Mouse (Mus musculus): ENCODE measurements at regions not wholly inside any gene's neighbourhood (a gene's known extent, or its start where the extent isn't known, plus 50 kb on each side); places are given as distances from the start of the nearest gene placed in this dataset.
A peak's percentile ranks its signal among the peaks of the same experiment; 100 is the strongest.

DNA sequence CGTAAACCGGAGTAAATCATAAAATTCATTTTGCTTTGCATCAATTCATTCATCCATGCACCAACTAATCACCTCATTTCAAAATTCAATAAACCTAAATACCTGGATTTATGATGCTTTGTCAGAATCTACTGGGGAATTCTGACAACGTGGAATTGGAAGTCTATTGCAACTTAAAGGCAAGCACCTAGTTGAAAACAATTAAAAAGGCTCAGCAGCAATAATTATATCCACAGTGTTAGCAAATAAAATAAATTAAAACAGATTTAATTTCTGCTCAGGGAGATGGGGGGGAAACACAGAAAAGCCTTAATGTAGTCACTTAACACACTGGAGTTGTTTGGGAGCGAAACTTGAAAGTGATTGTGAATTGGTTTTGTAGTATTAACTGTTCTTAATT lies 430.3 kb upstream of the Tenm3 start:
- no peak overlapping the region for H3K4me3 ChIP-seq
- H3K9me3 ChIP-seq, result no peaks in the 10 kb centered on the region
- H3K36me3 ChIP-seq (replicated peaks), result no peaks in the 10 kb centered on the region
- H3K9ac ChIP-seq, result no peak overlapping the region
- 85% methylated on average over 4 of the region's 4 CpGs for WGBS
- ATAC-seq (replicated peaks), result no peak
- H3K27me3 ChIP-seq (replicated peaks), result no peaks in the 10 kb centered on the region
- H3K4me2 ChIP-seq, result no peak overlapping the region
- no peaks in the 10 kb centered on the region for H3K4me1 ChIP-seq
- no peak overlapping the region for H3K27ac ChIP-seq

DNA sequence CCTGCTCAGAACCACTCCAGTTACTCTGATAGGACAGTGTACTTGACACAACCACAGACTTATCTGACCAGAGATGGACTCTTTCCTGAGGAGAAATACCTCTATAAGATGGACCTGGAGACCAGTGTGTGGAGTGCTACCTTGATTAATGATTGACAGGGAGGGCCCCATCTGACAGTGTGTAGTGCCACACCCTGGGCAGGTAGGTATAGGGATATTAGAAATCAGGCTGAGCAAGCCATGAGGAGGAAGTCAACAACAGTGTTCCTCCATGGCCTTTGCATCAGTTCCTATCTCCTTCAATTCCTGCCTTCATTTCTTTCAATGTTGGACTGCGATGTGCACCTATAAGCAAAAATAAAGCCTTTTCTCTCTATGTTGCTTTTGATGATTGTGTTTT lies 429.4 kb upstream of the Tenm3 start:
- ATAC-seq (replicated peaks), result no peak
- 96% methylated on average over 1 of the region's 1 CpGs for WGBS
- Histone ChIP-seq H3K9ac (no peak overlapping the region), H3K4me2 (no peak overlapping the region), H3K27me3 (replicated peaks) (no peaks in the 10 kb centered on the region), H3K27ac (no peak overlapping the region), H3K9me3 (no peaks in the 10 kb centered on the region), H3K36me3 (replicated peaks) (no peaks in the 10 kb centered on the region), H3K4me3 (no peak overlapping the region), H3K4me1 (no peaks in the 10 kb centered on the region)

DNA sequence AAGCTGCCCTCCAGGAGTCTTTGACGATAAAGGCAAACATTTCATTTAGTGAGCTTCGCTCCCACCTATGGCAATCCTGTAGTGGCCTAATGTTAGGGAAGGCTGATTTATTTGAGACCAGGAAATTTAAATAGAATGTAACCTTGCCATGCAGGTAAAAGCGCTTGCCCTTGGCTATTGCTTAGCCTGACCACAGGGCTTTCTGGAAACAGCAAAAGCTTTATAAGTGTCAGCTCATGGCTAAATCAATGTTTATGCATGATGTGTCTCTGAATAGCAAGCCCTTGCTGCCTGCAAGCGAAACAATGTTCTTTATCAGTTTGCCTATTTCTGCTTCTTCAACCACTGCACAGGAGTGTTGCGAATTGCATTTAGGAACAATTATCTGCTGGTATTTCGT lies 419.7 kb upstream of the Tenm3 start:
- Histone ChIP-seq H3K4me3 (no peak overlapping the region), H3K9ac (no peak overlapping the region), H3K4me1 (peaks cover 20% of the 10 kb centered on the region), H3K27me3 (replicated peaks) (no peaks in the 10 kb centered on the region), H3K27ac (peak overlapping the region; percentile 38; the same call in 1 of the 2 replicates), H3K36me3 (replicated peaks) (no peaks in the 10 kb centered on the region), H3K9me3 (no peaks in the 10 kb centered on the region), H3K4me2 (no peak overlapping the region)
- ATAC-seq (replicated peaks), result 0 out of 2 replicates have a peak, but pooled peaks have one; percentile 26
- WGBS, result 24% methylated on average over 6 of the region's 6 CpGs

DNA sequence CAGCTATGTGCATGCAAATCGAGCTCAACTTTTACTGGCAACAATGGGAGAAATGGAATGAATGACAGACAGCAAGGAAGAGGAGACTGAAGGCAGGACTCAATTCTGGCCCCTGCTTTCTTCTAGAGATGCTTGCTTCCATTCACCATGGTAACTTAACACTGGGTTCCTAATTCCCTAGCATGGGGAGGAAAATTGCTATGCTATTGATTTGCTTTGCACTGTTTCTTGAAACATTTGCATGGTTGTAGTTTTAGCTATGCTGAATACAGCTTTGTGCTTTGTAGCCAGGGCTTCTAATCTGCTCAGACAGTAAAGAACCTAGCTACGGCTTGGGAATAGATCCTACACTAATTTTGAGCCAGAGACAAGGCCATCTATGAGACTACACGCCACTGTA lies 419.0 kb upstream of the Tenm3 start:
- Histone ChIP-seq H3K9ac (no peak overlapping the region), H3K27me3 (replicated peaks) (no peaks in the 10 kb centered on the region), H3K27ac (peak overlapping the region; percentile 38), H3K4me3 (no peak overlapping the region), H3K9me3 (no peaks in the 10 kb centered on the region), H3K36me3 (replicated peaks) (no peaks in the 10 kb centered on the region), H3K4me1 (peaks cover 20% of the 10 kb centered on the region), H3K4me2 (no peak overlapping the region)
- WGBS, result 11% methylated on average over 3 of the region's 3 CpGs
- ATAC-seq (replicated peaks), result peak; percentile 53

DNA sequence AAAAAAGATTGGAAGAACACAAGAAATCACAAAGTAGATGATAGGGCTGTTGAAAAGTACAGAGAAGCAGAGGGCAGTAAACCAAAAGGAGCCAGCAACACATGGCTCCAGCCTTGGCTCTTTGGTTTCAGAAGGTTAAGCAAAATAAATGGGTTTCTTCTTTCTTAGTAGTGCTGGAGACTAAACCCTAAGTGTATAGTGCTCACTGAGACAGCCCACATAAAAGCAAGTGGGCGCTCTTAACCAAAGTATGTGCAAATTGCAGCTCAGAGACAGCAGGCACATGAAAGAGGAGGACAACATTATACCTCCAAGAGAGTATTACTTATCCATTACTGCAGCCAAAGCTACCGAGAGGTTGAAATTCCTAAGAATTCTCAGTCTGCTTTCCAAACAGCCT lies 412.2 kb upstream of the Tenm3 start:
- ATAC-seq (replicated peaks), result no peak
- Histone ChIP-seq H3K36me3 (replicated peaks) (no peaks in the 10 kb centered on the region), H3K4me2 (no peak overlapping the region), H3K4me3 (no peak overlapping the region), H3K9ac (no peak overlapping the region), H3K4me1 (0 out of 2 replicates have a peak, but pooled peaks cover under 1% of the 10 kb centered on the region), H3K9me3 (no peaks in the 10 kb centered on the region), H3K27me3 (replicated peaks) (no peaks in the 10 kb centered on the region), H3K27ac (no peak overlapping the region)
- 72% methylated on average over 2 of the region's 2 CpGs for WGBS

DNA sequence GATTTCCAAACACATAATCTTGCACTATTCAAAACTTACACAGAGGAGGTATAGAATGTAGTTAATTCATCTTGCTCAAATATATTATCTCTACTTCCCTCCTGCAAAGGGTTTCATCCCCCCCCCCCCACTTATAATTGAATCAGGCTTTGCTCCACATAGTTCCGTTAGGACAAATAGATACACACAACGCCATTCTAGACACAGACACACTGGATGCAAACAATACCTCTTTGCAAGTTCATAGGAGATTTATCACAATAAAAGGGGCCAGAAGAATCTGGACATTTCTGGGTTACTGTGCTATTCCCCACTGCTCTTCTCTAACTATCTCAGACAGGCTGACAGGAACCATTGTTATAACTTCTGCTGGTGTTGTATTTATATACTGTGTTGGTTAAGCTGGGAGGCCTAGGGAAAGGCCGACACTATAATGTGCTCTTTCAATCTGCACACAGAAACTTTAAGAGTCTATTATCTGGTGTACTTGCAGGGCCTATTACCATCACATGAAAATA lies 410.6 kb upstream of the Tenm3 start:
- no peak for ATAC-seq (replicated peaks)
- no peaks in the 10 kb centered on the region for H3K36me3 ChIP-seq (replicated peaks)
- WGBS, result 36% methylated on average over 3 of the region's 3 CpGs
- no peaks in the 10 kb centered on the region for H3K27me3 ChIP-seq (replicated peaks)
- no peak overlapping the region for H3K9ac ChIP-seq
- H3K27ac ChIP-seq, result no peak overlapping the region
- H3K4me1 ChIP-seq, result no peaks in the 10 kb centered on the region
- H3K4me3 ChIP-seq, result no peak overlapping the region
- no peaks in the 10 kb centered on the region for H3K9me3 ChIP-seq
- H3K4me2 ChIP-seq, result no peak overlapping the region

DNA sequence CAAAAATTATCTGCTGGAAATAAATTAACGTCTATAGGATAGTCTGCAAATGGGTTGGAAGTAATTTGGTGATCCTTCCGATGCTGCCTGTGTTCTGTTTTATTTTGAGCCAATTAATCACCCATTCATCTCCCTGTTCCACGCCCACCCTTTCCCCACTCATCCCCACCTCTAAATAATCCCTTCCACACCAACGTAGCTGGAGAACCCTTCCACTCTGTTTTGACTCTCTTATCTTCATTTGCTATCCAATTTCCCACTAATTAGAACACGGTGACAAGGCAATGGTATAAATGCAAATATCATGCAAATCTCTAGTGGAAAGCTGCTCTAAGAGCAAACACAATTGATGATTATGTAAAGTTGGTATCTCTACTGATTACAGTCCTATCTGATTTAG lies 399.3 kb upstream of the Tenm3 start:
- H3K4me1 ChIP-seq, result no peaks in the 10 kb centered on the region
- H3K36me3 ChIP-seq (replicated peaks), result no peaks in the 10 kb centered on the region
- no peak overlapping the region for H3K27ac ChIP-seq
- 37% methylated on average over 5 of the region's 5 CpGs for WGBS
- no peak overlapping the region for H3K4me2 ChIP-seq
- ATAC-seq (replicated peaks), result no peak
- no peak overlapping the region for H3K9ac ChIP-seq
- no peaks in the 10 kb centered on the region for H3K9me3 ChIP-seq
- H3K27me3 ChIP-seq (replicated peaks), result no peaks in the 10 kb centered on the region
- no peak overlapping the region for H3K4me3 ChIP-seq

DNA sequence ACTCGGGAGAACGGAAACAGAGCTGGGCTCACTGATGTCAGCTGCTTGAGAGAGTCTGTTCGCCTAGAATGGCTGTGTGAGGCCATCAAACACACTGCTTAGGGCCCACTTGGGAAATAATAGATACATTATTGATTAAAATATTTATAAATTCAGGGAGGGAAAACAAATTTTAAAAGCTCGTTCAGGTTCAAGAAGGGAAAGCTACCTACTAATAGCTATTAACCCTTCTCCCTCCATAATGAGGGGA lies 393.0 kb upstream of the Tenm3 start:
- Histone ChIP-seq H3K36me3 (replicated peaks) (no peaks in the 10 kb centered on the region), H3K27ac (peak overlapping the region; percentile 38; the same call in 1 of the 2 replicates), H3K9ac (no peak overlapping the region), H3K4me1 (no peaks in the 10 kb centered on the region), H3K27me3 (replicated peaks) (no peaks in the 10 kb centered on the region), H3K9me3 (no peaks in the 10 kb centered on the region), H3K4me2 (no peak overlapping the region), H3K4me3 (no peak overlapping the region)
- WGBS, result 47% methylated on average over 4 of the region's 4 CpGs
- no peak for ATAC-seq (replicated peaks)

DNA sequence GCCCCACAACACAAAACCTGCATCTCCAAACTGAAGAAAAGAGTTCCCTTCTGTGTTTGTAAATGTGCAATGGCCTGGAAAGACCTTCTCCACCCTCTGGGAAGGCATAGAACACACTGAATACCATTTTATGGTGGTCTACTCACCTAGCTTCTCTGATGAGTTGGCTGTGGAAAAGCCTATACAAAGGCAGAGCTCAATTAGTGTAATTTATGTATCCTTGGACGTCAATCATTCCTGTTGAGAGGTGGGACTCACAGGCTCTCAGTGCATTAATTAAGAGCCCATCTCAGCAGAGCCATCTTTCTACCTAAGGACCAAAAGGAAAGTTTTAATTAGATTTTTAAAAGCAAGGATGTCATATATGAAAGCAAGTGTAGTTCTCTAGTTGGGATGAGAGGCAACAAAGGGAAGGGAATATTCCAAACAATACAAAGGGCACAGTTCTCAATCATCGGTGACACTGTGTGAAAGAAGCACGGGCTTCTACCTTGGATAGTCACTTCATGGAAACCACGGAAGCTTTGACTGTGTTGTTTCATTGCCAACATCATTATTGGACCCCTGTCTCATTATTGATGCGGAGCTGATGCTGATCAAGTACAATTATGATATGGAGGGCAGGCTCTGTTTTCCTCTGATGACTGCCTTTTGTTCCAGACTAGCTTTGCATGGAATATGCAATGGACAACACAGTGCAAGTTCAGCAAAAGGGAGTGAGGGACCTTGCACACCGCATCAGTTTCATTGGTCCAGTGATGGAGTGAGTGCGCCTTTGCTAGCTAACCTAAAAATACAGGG lies 392.5 kb upstream of the Tenm3 start:
- 63% methylated on average over 7 of the region's 7 CpGs for WGBS
- H3K27ac ChIP-seq, result peak overlapping the region; percentile 38; the same call in 1 of the 2 replicates
- no peaks in the 10 kb centered on the region for H3K4me1 ChIP-seq
- H3K27me3 ChIP-seq (replicated peaks), result no peaks in the 10 kb centered on the region
- no peak overlapping the region for H3K4me2 ChIP-seq
- H3K9ac ChIP-seq, result no peak overlapping the region
- no peak for ATAC-seq (replicated peaks)
- no peak overlapping the region for H3K4me3 ChIP-seq
- no peaks in the 10 kb centered on the region for H3K36me3 ChIP-seq (replicated peaks)
- H3K9me3 ChIP-seq, result no peaks in the 10 kb centered on the region

DNA sequence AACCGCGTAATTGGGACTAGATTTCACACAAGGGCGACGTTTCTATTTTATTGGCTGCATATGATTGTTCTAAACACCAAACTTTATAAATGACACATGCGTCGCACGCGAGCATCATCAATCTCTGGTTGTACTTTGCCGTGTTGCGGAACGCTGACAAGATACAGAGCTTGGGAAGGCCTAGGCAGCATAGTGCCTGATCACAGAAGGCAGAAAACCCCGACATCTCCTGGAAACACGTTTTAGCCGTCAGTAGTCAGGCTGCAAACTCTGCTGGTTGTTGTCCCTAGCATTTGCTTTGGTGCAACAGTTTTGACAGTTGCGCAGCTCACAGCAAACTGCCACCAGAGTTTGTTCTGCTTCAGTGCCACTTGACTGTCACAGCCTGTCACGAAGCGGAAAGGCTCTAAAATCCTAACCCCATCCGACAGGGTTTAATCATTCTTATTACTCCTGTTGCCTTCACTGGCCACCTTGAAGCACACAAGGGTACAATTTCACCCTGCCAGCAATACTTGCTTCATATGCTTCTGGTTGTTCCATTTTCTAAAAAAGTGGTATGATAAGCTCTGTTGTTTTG lies 380.2 kb upstream of the Tenm3 start:
- Histone ChIP-seq H3K27me3 (replicated peaks) (no peaks in the 10 kb centered on the region), H3K9ac (no peak overlapping the region), H3K4me3 (no peak overlapping the region), H3K4me2 (no peak overlapping the region), H3K36me3 (replicated peaks) (no peaks in the 10 kb centered on the region), H3K4me1 (no peaks in the 10 kb centered on the region), H3K9me3 (no peaks in the 10 kb centered on the region), H3K27ac (no peak overlapping the region)
- ATAC-seq (replicated peaks), result no peak
- 65% methylated on average over 18 of the region's 18 CpGs for WGBS

DNA sequence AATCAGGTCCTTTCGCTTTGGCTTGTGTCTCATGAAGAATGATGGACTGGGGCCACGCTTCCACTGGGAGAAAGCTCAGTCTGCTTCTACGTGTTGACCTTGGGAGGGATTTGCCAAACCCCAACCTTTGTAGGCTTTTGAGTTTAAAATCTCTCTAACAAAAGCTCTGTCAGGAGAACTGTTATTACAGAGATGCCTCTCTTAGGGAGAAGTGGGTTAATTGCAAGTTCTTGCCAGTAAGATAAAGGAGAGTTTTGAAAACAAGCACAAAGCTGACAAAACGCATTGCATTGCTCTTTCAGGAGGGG lies 351.5 kb upstream of the Tenm3 start:
- Histone ChIP-seq H3K27ac (no peak overlapping the region), H3K9me3 (no peaks in the 10 kb centered on the region), H3K9ac (no peak overlapping the region), H3K4me2 (no peak overlapping the region), H3K27me3 (replicated peaks) (no peaks in the 10 kb centered on the region), H3K4me3 (no peak overlapping the region), H3K36me3 (replicated peaks) (no peaks in the 10 kb centered on the region), H3K4me1 (peaks cover 8% of the 10 kb centered on the region; the same call in 1 of the 2 replicates)
- 48% methylated on average over 4 of the region's 4 CpGs for WGBS
- no peak for ATAC-seq (replicated peaks)

DNA sequence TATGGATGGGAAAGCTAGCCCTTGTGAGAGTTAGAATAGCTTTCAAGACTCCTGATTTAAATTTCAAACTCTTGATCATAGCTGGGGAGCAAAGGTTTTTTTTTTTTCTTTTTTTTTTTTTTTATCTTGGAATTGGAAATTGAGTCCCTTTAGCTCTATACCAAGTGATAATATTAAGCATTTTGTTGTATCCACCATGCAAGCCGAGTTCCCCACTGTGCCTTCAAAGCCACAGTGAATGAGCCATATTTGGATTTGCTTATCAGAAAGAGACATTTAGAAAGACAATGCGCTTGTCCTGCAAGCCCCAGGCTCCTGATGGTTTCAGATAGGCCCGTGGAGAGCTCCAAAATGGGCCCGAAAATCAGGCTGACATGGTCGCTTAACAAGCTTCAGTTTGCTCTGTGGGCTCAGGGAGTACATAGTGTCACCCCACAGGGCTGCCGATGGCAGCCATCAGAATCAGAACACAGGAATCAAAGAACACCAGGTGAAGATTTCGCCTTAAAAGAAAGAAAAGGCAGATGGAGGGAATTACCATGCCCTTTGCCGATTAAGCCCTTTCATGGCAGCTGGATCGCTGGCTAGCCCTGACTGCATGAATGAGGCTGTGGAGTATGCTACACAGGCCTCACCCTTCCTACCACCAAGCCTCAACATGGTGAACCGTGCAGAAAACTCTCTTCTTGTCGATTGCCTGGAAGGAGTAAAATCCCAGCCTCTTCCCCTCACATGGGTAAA lies 351.0 kb upstream of the Tenm3 start:
- Histone ChIP-seq H3K4me2 (no peak overlapping the region), H3K4me1 (peaks cover 8% of the 10 kb centered on the region; the same call in 1 of the 2 replicates), H3K36me3 (replicated peaks) (no peaks in the 10 kb centered on the region), H3K4me3 (no peak overlapping the region), H3K27ac (no peak overlapping the region), H3K9me3 (no peaks in the 10 kb centered on the region), H3K27me3 (replicated peaks) (no peaks in the 10 kb centered on the region), H3K9ac (no peak overlapping the region)
- WGBS, result 31% methylated on average over 11 of the region's 11 CpGs
- peak; percentile 58; the same call in 1 of the 2 replicates for ATAC-seq (replicated peaks)

Measured in midbrain, embryonic 15.5 days (tissue).